Mouse (Mus musculus): ENCODE results near the gene Olfr109.

Gene Olfr109

DNA sequence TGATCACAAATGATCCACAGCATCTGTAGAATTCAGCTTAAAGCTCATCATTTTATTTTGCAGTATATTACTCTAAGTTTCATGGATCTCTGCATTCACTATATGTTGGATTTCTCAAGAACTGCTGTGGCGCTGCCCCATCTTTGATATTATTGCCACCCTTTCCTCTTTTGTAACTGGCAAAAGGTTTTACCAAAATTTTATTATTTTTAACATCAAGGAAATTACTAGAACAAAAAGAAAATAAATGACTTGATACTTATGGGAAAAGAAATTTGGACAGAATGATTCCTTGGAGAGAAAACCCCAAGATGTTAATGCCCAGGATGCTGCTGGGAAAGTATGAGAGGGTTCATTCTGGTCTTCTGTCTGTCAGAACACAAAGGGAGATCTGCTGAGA, at the start of gene Olfr109:
TSS of gene Olfr109 (plus strand) at position 301 of the 400 bp plus-strand sequence.
- DNase-seq (ENCODE audit: low spot score) = no peak

DNA sequence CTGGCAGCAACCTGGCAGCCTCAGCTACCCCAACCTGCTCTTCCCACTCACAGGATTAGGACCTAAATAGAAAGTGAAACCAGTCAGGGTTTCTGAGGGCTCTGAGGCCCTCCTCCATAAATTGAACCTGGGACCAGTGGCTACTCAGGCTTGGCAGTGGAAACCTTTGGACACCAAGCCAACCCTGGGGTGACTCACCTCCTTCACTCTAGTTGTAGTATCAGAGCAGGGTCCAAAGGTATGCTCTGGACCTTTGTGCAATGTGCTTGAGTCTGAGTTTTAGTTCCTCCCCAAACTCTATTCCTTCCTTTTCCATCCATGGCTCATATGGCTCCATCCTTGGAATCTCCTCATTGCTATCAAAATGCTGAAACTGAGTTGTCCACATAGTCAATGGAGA, 45.3 kb upstream of the Olfr109 start:
- DNase-seq (ENCODE audit: low spot score) = no peak

DNA sequence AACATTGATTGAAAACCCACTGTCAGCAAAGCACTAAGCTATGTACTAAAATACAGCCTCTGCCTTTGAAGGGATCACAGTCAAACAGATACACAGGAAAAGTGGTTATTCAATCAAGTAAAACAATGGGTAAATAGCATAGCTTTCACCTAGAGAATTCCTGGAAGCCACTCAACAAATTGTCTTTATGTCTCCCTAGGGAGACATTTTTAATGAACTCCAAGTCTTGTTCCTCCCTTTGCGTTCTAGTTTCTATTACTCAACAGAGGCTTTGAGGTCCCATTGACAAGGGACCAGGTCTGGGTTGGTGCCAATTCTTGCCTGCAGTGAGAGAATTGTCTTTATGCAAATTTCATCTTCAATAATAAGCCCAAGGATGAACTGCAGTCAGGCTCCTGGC, 13.5 kb upstream of the Olfr109 start, which contains the start of gene Olfr108:
TSS of gene Olfr108 (plus strand) at position 301 of the 400 bp plus-strand sequence.
- no peak for DNase-seq (ENCODE audit: low spot score)

DNA sequence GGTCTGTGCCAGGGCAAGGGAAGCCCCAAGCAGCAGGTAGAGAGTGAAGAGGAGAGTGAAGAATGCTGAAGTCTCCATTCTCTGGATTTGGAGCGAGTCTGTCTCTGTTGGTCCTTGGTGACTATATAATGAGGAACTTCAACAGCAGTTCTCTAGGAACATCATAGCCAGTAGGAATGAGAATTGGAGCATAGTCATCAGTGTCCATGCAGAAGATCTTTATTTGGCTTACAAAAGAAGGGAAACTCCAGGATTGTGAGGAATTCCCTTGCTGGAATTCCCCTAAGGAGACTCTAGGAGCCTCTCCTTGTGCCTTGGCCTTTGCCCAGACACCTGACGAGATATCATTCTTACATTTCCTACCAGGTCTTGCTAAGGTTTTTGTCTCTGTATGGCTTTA, 24.7 kb downstream of the Olfr109 start, which contains the start of gene H2-M2:
TSS of gene H2-M2 (minus strand) at position 101 of the 400 bp plus-strand sequence.
- DNase-seq (ENCODE audit: low spot score) = no peak

DNA sequence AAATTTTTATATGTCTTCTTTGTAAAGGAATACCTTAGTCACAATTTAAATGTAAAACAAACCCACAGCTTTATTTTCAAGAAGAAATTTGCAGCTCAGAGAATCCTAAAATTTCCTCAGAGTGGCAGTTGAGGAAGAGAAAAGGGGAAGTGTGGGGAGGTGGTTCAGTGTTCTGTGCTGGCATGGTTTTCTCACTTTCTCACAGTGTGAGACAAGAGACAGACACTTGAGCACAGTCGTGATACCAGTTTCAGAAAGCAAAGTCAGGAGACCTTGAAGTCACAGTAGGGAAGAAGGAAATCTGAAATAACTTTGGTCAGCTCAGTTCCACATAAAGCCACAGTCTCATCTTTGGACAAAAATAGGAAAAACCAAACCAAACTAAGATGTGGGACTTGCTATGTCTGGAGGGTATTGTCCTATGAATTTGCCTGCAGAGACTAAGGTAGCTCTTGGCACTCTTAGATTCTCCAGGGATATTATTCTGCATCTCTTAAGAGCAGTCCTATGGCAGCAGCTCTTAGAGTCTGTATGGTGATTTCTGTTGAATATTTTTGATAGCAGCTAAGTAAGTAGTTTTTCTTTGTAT, 33.3 kb downstream of the Olfr109 start, which contains the start of gene Olfr110:
TSS of gene Olfr110 (plus strand) at position 539 of the 589 bp plus-strand sequence.
- no peak for DNase-seq (ENCODE audit: low spot score)

DNA sequence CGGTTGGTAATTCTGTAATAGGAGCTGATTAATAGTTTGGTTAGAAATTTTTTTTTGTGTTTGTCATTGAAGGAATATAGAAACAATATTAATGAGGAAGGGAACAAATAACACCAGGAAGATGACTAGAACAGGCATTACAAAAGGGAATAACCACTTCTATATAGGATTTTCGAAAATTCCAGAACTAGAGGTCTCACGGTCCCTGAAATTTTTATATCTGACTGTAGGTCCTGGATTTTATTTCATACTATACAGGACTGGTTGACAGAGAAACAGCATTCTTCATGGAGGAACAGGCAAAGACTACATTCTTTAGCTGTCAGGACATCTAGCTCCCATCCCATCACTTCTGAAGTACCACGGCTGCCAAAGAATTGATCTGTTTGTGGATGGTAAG, 49.0 kb downstream of the Olfr109 start, which contains the start of gene Olfr111:
TSS of gene Olfr111 (plus strand) at position 301 of the 400 bp plus-strand sequence.
- no peak for DNase-seq (ENCODE audit: low spot score)

Data from embryo, embryonic 10.5 days (tissue).